Comparison of ENCODE assay signal across 17 mouse cellular contexts in the genomic region with DNA sequence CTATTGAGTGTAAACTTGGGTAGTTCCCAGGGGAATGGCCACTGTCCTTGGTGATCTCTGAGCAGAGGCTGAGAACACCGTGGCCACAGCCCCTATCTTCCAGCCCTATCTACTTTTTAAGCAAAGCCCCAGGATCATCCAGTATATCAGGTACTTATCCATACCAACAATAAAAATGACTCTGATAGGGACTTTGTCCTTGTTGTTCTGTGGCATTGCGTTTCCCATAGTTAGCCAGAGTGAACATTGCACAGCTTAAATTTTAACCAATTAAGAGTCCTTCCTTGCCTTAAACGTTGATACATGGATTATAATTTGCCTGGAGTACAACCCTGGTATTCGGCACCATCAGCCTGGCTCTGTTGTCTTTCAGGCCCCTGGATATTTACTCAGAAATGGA.
A peak's percentile ranks its signal among the peaks of the same experiment; 100 is the strongest.
DNase-seq lines count a peak whose midpoint lies in the region; ATAC-seq and TF ChIP-seq lines count a peak whose summit lies in the region.
"Had no signal": no experiment of that assay in that cellular context is flagged by ENCODE, and none has a peak within 500 bp of the region (broad histone marks: within the 10 kb centered on the region; RNA-seq: fewer than 3 reads in every experiment).

No protein-coding gene starts in this region.

- no peaks in the 10 kb centered on the region for H3K27me3 ChIP-seq in intestine, embryonic 15.5 days (replicated peaks)
- H3K27me3 ChIP-seq in intestine, embryonic 16.5 days (replicated peaks; ENCODE audit: control insufficient read depth, insufficient read depth, low read length), result no peaks in the 10 kb centered on the region
- no peaks in the 10 kb centered on the region for H3K27me3 ChIP-seq in kidney, embryonic 15.5 days
- no peaks in the 10 kb centered on the region for H3K27me3 ChIP-seq in stomach, embryonic 14.5 days (ENCODE audit: control insufficient read depth, insufficient read depth, low read length)
- H3K27me3 ChIP-seq in forebrain, postnatal 0 days (ENCODE audit: insufficient read depth, low read length), result no peaks in the 10 kb centered on the region
- no peaks in the 10 kb centered on the region for H3K27me3 ChIP-seq in midbrain, embryonic 16.5 days (ENCODE audit: control insufficient read depth, insufficient read depth, low read depth, low read length)
- H3K27me3 ChIP-seq: embryonic facial prominence, embryonic 12.5 days; forebrain, embryonic 15.5 days; heart, embryonic 12.5 days had no signal

- 0 out of 2 replicates have a peak overlapping the region, but pooled peaks have one; percentile 4 for H3K27ac ChIP-seq in intestine, embryonic 15.5 days
- H3K27ac ChIP-seq in intestine, embryonic 16.5 days (ENCODE audit: low read length), result no peak overlapping the region
- H3K27ac ChIP-seq in kidney, embryonic 15.5 days, result no peak overlapping the region
- H3K27ac ChIP-seq in stomach, embryonic 14.5 days (ENCODE audit: low read length), result peak overlapping the region; percentile 71
- no peak overlapping the region for H3K27ac ChIP-seq in forebrain, postnatal 0 days (ENCODE audit: low read depth, low read length)
- H3K27ac ChIP-seq in midbrain, embryonic 16.5 days (ENCODE audit: low read length), result no peak overlapping the region
- H3K27ac ChIP-seq: embryonic facial prominence, embryonic 12.5 days; forebrain, embryonic 15.5 days; heart, adult 2 months had no signal

- ATAC-seq in intestine, embryonic 15.5 days, result no peak
- ATAC-seq in intestine, embryonic 16.5 days, result no peak
- no peak for ATAC-seq in kidney, embryonic 15.5 days (replicated peaks; ENCODE audit: low FRiP score)
- ATAC-seq in stomach, embryonic 14.5 days (ENCODE audit: insufficient number of reproducible peaks, insufficient read depth, low FRiP score, low read depth), result no peak
- no peak for ATAC-seq in forebrain, postnatal 0 days
- no peak for ATAC-seq in midbrain, embryonic 16.5 days
- ATAC-seq: forebrain, embryonic 15.5 days had no signal

- 45% methylated on average over 4 of the region's 4 CpGs for WGBS in intestine, embryonic 15.5 days
- 51% methylated on average over 4 of the region's 4 CpGs for WGBS in intestine, embryonic 16.5 days
- WGBS in kidney, embryonic 15.5 days, result 80% methylated on average over 4 of the region's 4 CpGs
- WGBS in stomach, embryonic 14.5 days, result 59% methylated on average over 4 of the region's 4 CpGs
- 83% methylated on average over 4 of the region's 4 CpGs for WGBS in forebrain, postnatal 0 days
- 90% methylated on average over 4 of the region's 4 CpGs for WGBS in midbrain, embryonic 16.5 days

- H3K4me2 ChIP-seq in intestine, embryonic 15.5 days (replicated peaks), result no peak overlapping the region
- H3K4me2 ChIP-seq in intestine, embryonic 16.5 days (ENCODE audit: low read depth, low read length), result no peak overlapping the region
- H3K4me2 ChIP-seq in kidney, embryonic 15.5 days, result no peak overlapping the region
- H3K4me2 ChIP-seq in stomach, embryonic 14.5 days (replicated peaks; ENCODE audit: low read depth, low read length), result no peak overlapping the region
- no peak overlapping the region for H3K4me2 ChIP-seq in forebrain, postnatal 0 days (ENCODE audit: low read depth)
- no peak overlapping the region for H3K4me2 ChIP-seq in midbrain, embryonic 16.5 days (ENCODE audit: low read length)
- H3K4me2 ChIP-seq: embryonic facial prominence, embryonic 12.5 days; forebrain, embryonic 15.5 days; heart, embryonic 12.5 days had no signal

- H3K4me3 ChIP-seq in intestine, embryonic 15.5 days (replicated peaks), result no peak overlapping the region
- H3K4me3 ChIP-seq in intestine, embryonic 16.5 days (ENCODE audit: low read length), result no peak overlapping the region
- no peak overlapping the region for H3K4me3 ChIP-seq in kidney, embryonic 15.5 days (replicated peaks)
- no peak overlapping the region for H3K4me3 ChIP-seq in stomach, embryonic 14.5 days (ENCODE audit: low read depth, low read length)
- H3K4me3 ChIP-seq in forebrain, postnatal 0 days (ENCODE audit: low read depth, low read length), result no peak overlapping the region
- no peak overlapping the region for H3K4me3 ChIP-seq in midbrain, embryonic 16.5 days (ENCODE audit: low read depth, low read length)
- H3K4me3 ChIP-seq: embryonic facial prominence, embryonic 12.5 days; forebrain, embryonic 15.5 days; heart, adult 2 months; heart, embryonic 12.5 days had no signal

- no peak overlapping the region for H3K9ac ChIP-seq in intestine, embryonic 15.5 days
- H3K9ac ChIP-seq in intestine, embryonic 16.5 days (ENCODE audit: low read depth, low read length), result no peak overlapping the region
- no peak overlapping the region for H3K9ac ChIP-seq in kidney, embryonic 15.5 days
- H3K9ac ChIP-seq in stomach, embryonic 14.5 days (replicated peaks; ENCODE audit: low read depth, low read length), result no peak overlapping the region
- H3K9ac ChIP-seq in forebrain, postnatal 0 days, result no peak overlapping the region
- H3K9ac ChIP-seq in midbrain, embryonic 16.5 days (ENCODE audit: low read depth, low read length), result no peak overlapping the region
- H3K9ac ChIP-seq: embryonic facial prominence, embryonic 12.5 days; forebrain, embryonic 15.5 days; heart, embryonic 12.5 days had no signal

- no peaks in the 10 kb centered on the region for H3K36me3 ChIP-seq in intestine, embryonic 15.5 days
- H3K36me3 ChIP-seq in intestine, embryonic 16.5 days (ENCODE audit: control insufficient read depth, insufficient read depth, low read length), result no peaks in the 10 kb centered on the region
- H3K36me3 ChIP-seq in kidney, embryonic 15.5 days, result no peaks in the 10 kb centered on the region
- H3K36me3 ChIP-seq in stomach, embryonic 14.5 days (ENCODE audit: control insufficient read depth, insufficient read depth, low read length), result no peaks in the 10 kb centered on the region
- H3K36me3 ChIP-seq in forebrain, postnatal 0 days (ENCODE audit: insufficient read depth), result no peaks in the 10 kb centered on the region
- H3K36me3 ChIP-seq in midbrain, embryonic 16.5 days (ENCODE audit: control insufficient read depth, insufficient read depth, low read length), result no peaks in the 10 kb centered on the region
- H3K36me3 ChIP-seq: embryonic facial prominence, embryonic 12.5 days; forebrain, embryonic 15.5 days; heart, embryonic 12.5 days had no signal

- TF ChIP-seq CTCF in forebrain, postnatal 0 days (IDR thresholded peaks at IDR 0.05; ENCODE audit: low read depth), result no peak

- no peaks in the 10 kb centered on the region for H3K9me3 ChIP-seq in intestine, embryonic 15.5 days
- no peaks in the 10 kb centered on the region for H3K9me3 ChIP-seq in intestine, embryonic 16.5 days (ENCODE audit: control insufficient read depth, low read length)
- H3K9me3 ChIP-seq in kidney, embryonic 15.5 days (replicated peaks), result no peaks in the 10 kb centered on the region
- no peaks in the 10 kb centered on the region for H3K9me3 ChIP-seq in stomach, embryonic 14.5 days (ENCODE audit: control insufficient read depth, low read depth, low read length)
- no peaks in the 10 kb centered on the region for H3K9me3 ChIP-seq in forebrain, postnatal 0 days (ENCODE audit: low read length)
- H3K9me3 ChIP-seq in midbrain, embryonic 16.5 days (replicated peaks; ENCODE audit: control insufficient read depth, low read length, poor library complexity, severe bottlenecking), result no peaks in the 10 kb centered on the region
- H3K9me3 ChIP-seq: embryonic facial prominence, embryonic 12.5 days; forebrain, embryonic 15.5 days; heart, embryonic 12.5 days had no signal

- 0 out of 2 replicates have a peak, but pooled peaks cover 3% of the 10 kb centered on the region for H3K4me1 ChIP-seq in intestine, embryonic 15.5 days (replicated peaks)
- H3K4me1 ChIP-seq in intestine, embryonic 16.5 days (ENCODE audit: control insufficient read depth, insufficient read depth, low read length), result 0 out of 2 replicates have a peak, but pooled peaks cover 7% of the 10 kb centered on the region
- peaks cover 6% of the 10 kb centered on the region; the same call in 1 of the 2 replicates for H3K4me1 ChIP-seq in kidney, embryonic 15.5 days
- H3K4me1 ChIP-seq in stomach, embryonic 14.5 days (ENCODE audit: control insufficient read depth, insufficient read depth, low read length), result peaks cover 13% of the 10 kb centered on the region; the same call in 1 of the 2 replicates
- H3K4me1 ChIP-seq in forebrain, postnatal 0 days (ENCODE audit: insufficient read depth), result no peaks in the 10 kb centered on the region
- H3K4me1 ChIP-seq in midbrain, embryonic 16.5 days (ENCODE audit: control insufficient read depth, insufficient read depth, low read length), result no peaks in the 10 kb centered on the region
- H3K4me1 ChIP-seq: embryonic facial prominence, embryonic 12.5 days; heart, embryonic 12.5 days had no signal

- DNase-seq in kidney, adult 9 months, result peak; percentile 74
- DNase-seq in adipocyte (ENCODE audit: low spot score), result peak; percentile 74
- DNase-seq in forebrain, postnatal 0 days, result no peak
- DNase-seq: adrenal gland, postnatal 14 days; cerebellum, adult 11-12 months; cerebellum, adult 9-10 months; cerebellum, postnatal 25 days; gastrocnemius, postnatal 14 days; heart, adult 2 months had no signal

Comparison
In these comparisons a context has a peak if more than half of its experiments do, and no peak if none do; other contexts are left out.
1. H3K27ac ChIP-seq: peak in intestine, embryonic 15.5 days (single experiment) and stomach, embryonic 14.5 days (single experiment); none in intestine, embryonic 16.5 days (single experiment), kidney, embryonic 15.5 days (single experiment), forebrain, postnatal 0 days (single experiment) and midbrain, embryonic 16.5 days (single experiment).